Mouse (Mus musculus) brain, embryonic 14.5 days (tissue): ENCODE results near the gene Chtop. TPM values are rescaled to one million over a fixed set of nuclear protein-coding genes. Genes with fewer than 3 reads are reported as not detected.

Experiments used
- DNase-seq: peaks from one replicate; pipeline ENCODE4 v3.0.0-alpha.2; 2011; ENCODE audit warnings: low read depth
- CTCF ChIP-seq: fragments of 200-500 bp; IDR thresholded peaks from 2 replicates; pipeline ENCODE4 v1.5.1; 2012; ENCODE audit warnings: inconsistent platforms, mild to moderate bottlenecking, moderate library complexity, borderline replicate concordance; ENCODE audit not compliant: insufficient read depth, insufficient read length; ENCODE audit errors: extremely low read depth
- POLR2A ChIP-seq: fragments of 200-500 bp; IDR thresholded peaks from 2 replicates; pipeline ENCODE4 v1.6.1; 2012; ENCODE audit warnings: mild to moderate bottlenecking, inconsistent platforms, borderline replicate concordance; ENCODE audit not compliant: poor library complexity, insufficient read depth, insufficient read length, severe bottlenecking; ENCODE audit errors: extremely low read depth
- polyA plus RNA-seq: library from polyadenylated mRNA; depleted of rRNA; stranded (reverse); fragments of >200 nt; gene quantifications from 2 replicates; pipeline ENCODE4 v1.2.3, GENCODE M21; 2012

Gene Chtop
- polyA plus RNA-seq, 1 experiment: 199 TPM

DNA sequence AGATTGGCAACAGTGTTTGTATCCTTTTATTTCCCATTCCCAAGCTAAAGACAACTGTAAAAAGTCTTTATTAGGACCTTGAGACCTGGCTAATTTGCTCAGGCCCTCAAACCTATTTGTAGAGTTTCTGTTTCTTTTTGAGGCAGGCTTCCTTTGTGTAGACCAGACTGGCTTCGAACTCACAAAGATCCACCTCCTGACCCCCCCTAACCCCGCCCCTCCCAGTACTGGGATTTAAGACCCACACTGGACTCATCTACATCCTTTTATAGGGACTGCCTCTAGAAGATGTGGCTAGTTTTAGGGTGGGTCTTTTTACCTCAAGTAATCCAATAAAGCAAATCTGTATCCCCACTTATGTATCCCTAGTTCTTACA, 437 bp upstream of the Chtop start:
- DNase-seq: no peak
- TF ChIP-seq POLR2A (no peak), CTCF (no peak)

DNA sequence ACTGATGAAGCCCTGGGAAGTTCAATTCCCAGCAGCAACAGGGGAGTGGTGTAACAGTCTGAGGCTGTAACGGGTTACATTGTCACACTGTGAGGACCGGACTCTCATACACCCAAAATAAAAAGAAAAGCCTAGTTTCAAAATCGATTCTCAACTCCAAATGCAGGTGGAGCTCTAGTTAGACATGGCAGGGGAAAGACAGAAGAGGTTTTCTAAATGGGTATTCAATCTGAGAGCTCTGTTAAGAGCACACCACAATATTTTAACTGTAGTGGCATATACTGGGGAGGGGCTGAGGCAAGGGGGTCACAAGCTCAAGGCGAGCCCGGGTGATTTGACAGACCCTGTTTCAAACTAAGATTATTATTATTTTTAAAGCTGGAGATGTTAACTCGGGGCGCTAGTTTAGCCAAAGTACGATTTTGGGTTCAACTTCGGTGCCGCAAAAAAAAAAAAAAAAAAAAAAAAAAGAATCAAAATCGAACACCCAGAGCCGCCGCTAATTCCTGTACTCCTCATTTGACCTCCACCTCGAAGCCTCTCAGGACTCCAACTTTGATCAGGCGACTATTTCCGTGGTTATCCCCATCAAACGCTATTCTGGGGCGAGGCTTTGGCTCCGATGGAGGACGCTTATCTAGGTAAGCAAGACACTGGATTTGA, 880 bp downstream of the Chtop start:
- TF ChIP-seq CTCF (no peak), POLR2A (no peak)
- peak; percentile 29 for DNase-seq

DNA sequence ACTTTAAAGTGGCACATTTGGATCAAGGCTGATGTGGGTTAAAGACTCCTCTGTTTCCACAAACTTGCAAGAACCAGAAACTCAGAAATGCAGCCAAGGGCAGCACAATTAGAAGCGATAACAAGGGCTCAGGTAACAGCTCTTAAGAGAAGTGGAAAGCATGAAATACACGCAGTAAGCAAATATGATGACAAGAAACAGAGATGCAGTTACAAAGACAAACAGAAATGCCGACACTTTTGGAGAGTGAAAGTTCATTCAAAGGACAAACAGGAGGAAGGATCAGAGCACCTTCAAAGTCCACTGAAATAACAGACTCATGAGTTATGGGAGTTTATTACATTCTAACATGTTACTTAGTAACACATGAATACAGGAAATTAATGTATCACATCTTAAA, 2.9 kb downstream of the Chtop start:
- DNase-seq: no peak
- TF ChIP-seq POLR2A (no peak), CTCF (no peak)

DNA sequence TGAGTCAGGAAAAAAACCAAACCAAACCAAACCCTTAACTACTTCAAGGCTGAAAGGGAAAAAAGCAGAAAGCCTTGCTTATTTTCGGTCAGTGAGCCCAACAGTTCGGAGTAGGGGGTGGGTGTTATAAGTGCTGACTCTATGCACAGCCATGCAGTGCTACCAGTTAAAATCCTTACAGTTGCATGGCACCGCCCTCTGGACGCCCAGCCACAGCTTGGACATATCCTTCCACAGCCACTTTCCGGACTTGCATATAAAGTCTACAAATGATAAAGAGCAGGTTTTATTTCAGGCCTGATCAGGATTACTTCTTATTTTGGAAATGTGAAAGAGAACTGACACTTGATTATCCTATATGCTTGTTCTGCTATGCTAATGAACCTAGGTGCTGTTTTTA, 4.1 kb downstream of the Chtop start:
- TF ChIP-seq POLR2A: no peak
- no peak for TF ChIP-seq CTCF
- DNase-seq: no peak

DNA sequence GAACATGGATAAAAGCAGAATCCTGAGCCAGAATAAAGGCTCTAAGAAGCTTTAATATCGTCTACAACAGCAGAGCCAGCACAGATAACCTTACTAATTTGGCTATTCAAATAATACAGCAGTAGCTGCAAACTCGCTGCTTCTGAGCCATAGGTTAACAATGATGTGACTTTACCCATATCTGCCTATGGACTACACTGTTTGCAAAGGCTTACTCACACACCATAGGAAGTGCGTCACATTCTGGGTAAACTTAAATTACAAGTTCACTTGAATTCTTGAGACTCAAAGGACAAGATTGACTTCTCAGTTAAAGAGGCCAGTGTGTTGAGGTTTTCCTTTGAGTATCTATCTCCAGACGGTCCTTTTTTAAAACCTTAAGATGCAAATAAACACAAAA, 5.9 kb downstream of the Chtop start:
- DNase-seq: no peak
- TF ChIP-seq CTCF: no peak
- TF ChIP-seq POLR2A: no peak

DNA sequence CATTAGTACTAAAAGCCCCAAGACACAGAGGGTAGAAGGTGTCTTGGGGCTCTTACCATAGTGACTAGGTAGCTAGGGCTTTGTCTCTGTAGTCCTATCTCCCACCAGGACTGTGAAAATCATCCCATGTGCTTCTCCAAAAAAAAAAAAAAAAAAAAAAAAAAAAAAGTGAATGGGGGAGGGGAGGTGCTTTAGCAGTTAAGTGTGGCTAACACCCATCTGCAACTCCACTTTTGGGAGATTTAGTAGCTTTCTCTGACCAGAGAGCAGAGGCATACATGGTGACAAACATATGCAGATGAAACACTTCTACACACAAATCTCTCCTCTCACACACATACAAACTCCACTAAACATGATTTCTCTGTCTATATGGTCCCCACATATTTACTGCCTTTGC, 11.7 kb downstream of the Chtop start:
- no peak for DNase-seq
- TF ChIP-seq POLR2A: no peak
- TF ChIP-seq CTCF: no peak

DNA sequence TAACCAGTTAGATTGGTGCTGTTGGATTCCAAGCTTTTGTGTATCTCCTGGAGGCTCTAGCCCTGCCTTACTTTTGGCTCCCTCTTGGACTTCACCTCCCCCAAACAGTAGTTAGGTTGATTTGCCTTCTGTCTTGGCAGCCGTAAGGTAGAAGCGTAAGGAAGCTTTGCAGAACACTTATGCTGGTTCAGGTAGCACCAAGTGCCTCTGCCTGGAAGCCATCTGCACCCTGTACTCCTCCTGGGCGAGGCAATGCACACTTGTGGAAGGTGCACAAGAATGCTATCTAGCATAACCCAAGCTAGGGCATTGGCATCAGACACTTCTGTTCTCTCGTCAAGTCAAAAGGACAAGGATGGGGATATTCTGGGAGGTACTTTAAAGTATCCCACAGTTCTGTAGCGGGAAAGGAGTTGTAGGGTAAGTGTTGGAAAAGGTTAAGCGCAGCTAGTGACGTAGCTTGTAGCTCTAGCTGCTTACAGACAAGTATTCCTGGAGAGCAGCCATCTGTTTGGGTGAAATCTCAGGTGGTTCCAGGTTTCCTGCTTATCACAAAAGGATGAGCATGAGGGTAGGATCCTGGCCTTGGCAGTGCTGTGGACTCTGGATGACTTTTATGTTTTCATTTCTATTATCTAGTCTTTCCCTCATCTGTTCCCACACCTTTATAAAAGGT, 13.3 kb downstream of the Chtop start:
- TF ChIP-seq POLR2A: no peak
- no peak for TF ChIP-seq CTCF
- no peak for DNase-seq

DNA sequence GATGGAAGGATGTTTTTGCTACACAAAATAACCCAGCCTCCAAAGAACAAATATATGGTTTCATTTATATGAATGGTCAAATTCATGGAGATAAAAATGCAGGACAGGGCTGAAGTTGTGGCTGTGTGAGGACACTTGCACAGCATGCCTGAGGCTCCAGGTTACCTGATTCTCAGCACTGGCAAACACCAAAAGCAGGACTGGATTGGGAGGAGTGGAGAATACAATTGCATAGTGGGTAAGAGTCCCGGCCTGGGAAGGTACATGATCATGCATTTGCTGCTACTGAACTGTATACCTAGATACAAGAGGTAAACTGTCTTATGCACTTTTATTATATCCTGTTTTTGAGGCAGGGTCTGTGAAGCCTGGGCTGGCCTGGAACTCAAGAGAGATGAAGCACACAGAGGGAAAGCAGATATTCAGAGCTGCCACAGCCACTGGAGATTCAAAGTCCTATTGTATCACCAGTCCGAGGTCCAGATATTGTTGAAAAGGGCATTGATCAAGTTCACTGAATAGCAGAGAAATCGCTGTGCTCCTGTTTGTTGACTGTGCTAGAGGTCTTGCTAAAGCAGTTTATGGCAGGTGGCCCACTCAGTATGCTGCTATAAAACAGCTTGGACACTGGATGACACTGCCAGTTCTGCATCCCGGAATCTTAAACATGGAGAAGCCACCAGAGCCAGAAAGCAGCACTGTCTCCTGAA, 15.3 kb downstream of the Chtop start:
- no peak for DNase-seq
- no peak for TF ChIP-seq CTCF
- no peak for TF ChIP-seq POLR2A

DNA sequence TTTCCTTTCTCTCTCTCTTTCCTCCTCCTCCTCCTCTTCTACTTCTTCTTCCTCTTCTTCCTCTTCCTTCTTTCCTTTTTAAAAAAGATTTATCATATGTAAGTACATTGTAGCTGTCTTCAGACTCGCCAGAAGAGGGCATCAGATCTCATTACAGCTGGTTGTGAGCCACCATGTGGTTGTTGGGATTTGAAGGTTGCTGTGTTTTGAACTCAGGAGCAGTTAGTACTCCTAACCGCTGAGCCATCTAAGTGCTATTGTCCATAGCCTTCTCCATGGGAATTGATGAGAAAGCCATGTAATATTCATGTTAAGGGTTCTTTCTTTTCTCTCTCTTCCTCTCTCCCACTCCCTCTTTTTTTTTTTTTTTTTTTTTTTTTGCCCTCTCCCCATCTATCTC, 17.9 kb downstream of the Chtop start:
- peak; percentile 34 for DNase-seq
- no peak for TF ChIP-seq CTCF
- TF ChIP-seq POLR2A: no peak

DNA sequence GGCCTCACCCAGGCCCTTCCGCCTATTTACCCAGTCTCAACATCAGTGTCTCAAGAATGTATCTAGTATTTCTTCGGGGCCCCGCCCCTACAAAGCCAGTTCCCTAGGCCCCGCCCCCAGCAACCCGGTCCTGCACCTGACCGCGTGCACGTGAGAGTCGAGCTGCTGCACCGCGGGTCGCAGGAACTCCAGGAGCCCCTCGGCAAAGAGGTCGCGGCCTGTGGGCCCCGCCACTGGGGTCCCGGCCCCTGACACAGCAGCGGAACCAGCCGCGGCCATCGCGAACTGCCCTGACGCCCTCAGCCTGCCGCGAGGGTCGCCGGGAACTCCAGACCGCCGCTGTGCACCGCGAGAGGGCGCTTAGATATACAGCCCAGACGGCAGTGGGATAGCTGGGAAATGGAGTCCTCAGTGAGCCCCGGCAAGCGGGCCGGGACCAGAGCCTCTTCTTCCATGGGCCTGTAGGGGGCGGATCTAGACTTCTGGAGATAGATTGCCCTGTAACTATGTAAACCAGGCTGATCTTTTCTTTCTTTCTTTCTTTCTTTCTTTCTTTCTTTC, 18.5 kb downstream of the Chtop start, which contains the start of gene Snapin:
TSS of gene Snapin (minus strand) at position 338 of the 561 bp plus-strand sequence.
- DNase-seq: peak; percentile 98
- TF ChIP-seq POLR2A: peak; percentile 91
- TF ChIP-seq CTCF: peak; percentile 85

DNA sequence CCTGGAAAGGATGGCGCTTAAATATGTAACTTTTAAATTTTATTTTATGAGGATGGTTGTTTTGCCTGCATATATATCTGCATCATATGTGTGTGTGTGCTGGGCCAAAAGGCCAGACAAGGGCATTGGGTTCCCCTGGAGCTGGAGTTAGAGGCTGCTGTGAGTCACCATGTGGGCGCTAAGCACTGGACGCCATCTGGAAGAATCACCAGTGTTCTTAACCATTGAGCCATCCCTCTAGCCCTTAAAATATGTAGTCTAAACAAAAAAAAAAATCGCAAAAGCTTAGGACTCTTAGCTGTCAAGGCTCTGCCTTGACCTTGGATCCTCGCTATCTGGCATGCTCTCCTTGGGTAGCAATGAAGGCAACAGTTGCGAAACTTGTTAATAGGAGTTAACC, 20.7 kb downstream of the Chtop start:
- no peak for DNase-seq

More for the DNA sequence above, 20.7 kb downstream of the Chtop start:
- TF ChIP-seq POLR2A: no peak
- TF ChIP-seq CTCF: no peak
